Comparison of ENCODE assay signal across 14 mouse cellular contexts in genomic region chr6:52851975-52852374, GRCm38 (mm10).
DNase-seq lines count a peak whose midpoint lies in the region; ATAC-seq lines count a peak whose summit lies in the region.
"Had no signal": no experiment of that assay in that cellular context is flagged by ENCODE, and none has a peak within 500 bp of the region (broad histone marks: within the 10 kb centered on the region; RNA-seq: fewer than 3 reads in every experiment).

No protein-coding gene starts in this region.

- no peak overlapping the region for H3K4me2 ChIP-seq in embryonic facial prominence, embryonic 14.5 days (ENCODE audit: low read depth, low read length)
- no peak overlapping the region for H3K4me2 ChIP-seq in hindbrain, embryonic 12.5 days (replicated peaks)
- no peak overlapping the region for H3K4me2 ChIP-seq in midbrain, embryonic 14.5 days (ENCODE audit: low read length)
- no peak overlapping the region for H3K4me2 ChIP-seq in liver, embryonic 11.5 days
- H3K4me2 ChIP-seq in intestine, embryonic 15.5 days (replicated peaks): no peak overlapping the region

- no peak for DNase-seq in embryonic facial prominence, embryonic 10.5 days (ENCODE audit: low spot score)
- peak; percentile 65 for DNase-seq in embryonic facial prominence, embryonic 14.5 days (ENCODE audit: low spot score)
- DNase-seq in midbrain, embryonic 14.5 days: peak; percentile 48
- no peak for DNase-seq in liver, embryonic 11.5 days (ENCODE audit: low spot score)
- no peak for DNase-seq in layer of hippocampus, adult 8-10 months (ENCODE audit: low spot score in 2 of 2)
- DNase-seq: adrenal gland, postnatal 25 days; cerebellum, adult 8-10 months; heart, adult 18-20 months; heart, postnatal 14 days; kidney, adult 9 months; liver, postnatal 0 days had no signal

- peaks cover 31% of the 10 kb centered on the region for H3K4me1 ChIP-seq in embryonic facial prominence, embryonic 10.5 days
- H3K4me1 ChIP-seq in embryonic facial prominence, embryonic 14.5 days (ENCODE audit: control insufficient read depth, insufficient read depth, low read length): peaks cover 37% of the 10 kb centered on the region
- peaks cover 37% of the 10 kb centered on the region for H3K4me1 ChIP-seq in hindbrain, embryonic 12.5 days
- H3K4me1 ChIP-seq in midbrain, embryonic 14.5 days (ENCODE audit: control insufficient read depth, insufficient read depth, low read length): peaks cover 30% of the 10 kb centered on the region
- no peaks in the 10 kb centered on the region for H3K4me1 ChIP-seq in liver, embryonic 11.5 days (replicated peaks; ENCODE audit: control insufficient read depth, insufficient read depth, low read length)
- H3K4me1 ChIP-seq in intestine, embryonic 15.5 days (replicated peaks): 0 out of 2 replicates have a peak, but pooled peaks cover 3% of the 10 kb centered on the region

- peaks cover 5% of the 10 kb centered on the region; the same call in 1 of the 2 replicates for H3K27me3 ChIP-seq in embryonic facial prominence, embryonic 10.5 days (replicated peaks; ENCODE audit: low read depth, poor library complexity, severe bottlenecking)
- no peaks in the 10 kb centered on the region for H3K27me3 ChIP-seq in embryonic facial prominence, embryonic 14.5 days (replicated peaks; ENCODE audit: control insufficient read depth, insufficient read depth, low read length)
- no peaks in the 10 kb centered on the region for H3K27me3 ChIP-seq in hindbrain, embryonic 12.5 days
- H3K27me3 ChIP-seq in midbrain, embryonic 14.5 days (ENCODE audit: control insufficient read depth, insufficient read depth, low read length): no peaks in the 10 kb centered on the region
- no peaks in the 10 kb centered on the region for H3K27me3 ChIP-seq in liver, embryonic 11.5 days (replicated peaks; ENCODE audit: control insufficient read depth, insufficient read depth, low read length)
- no peaks in the 10 kb centered on the region for H3K27me3 ChIP-seq in intestine, embryonic 15.5 days (replicated peaks)

- 72% methylated on average over 3 of the region's 3 CpGs for WGBS in embryonic facial prominence, embryonic 10.5 days
- 51% methylated on average over 3 of the region's 3 CpGs for WGBS in embryonic facial prominence, embryonic 14.5 days
- WGBS in hindbrain, embryonic 12.5 days: 42% methylated on average over 3 of the region's 3 CpGs
- 38% methylated on average over 3 of the region's 3 CpGs for WGBS in midbrain, embryonic 14.5 days
- WGBS in liver, embryonic 11.5 days: 69% methylated on average over 3 of the region's 3 CpGs
- WGBS in intestine, embryonic 15.5 days: 51% methylated on average over 3 of the region's 3 CpGs

- H3K4me3 ChIP-seq in embryonic facial prominence, embryonic 10.5 days: no peak overlapping the region
- H3K4me3 ChIP-seq in embryonic facial prominence, embryonic 14.5 days (ENCODE audit: low read depth, low read length): no peak overlapping the region
- H3K4me3 ChIP-seq in hindbrain, embryonic 12.5 days: no peak overlapping the region
- H3K4me3 ChIP-seq in midbrain, embryonic 14.5 days (replicated peaks; ENCODE audit: low read depth, low read length): no peak overlapping the region
- no peak overlapping the region for H3K4me3 ChIP-seq in liver, embryonic 11.5 days (ENCODE audit: low read depth, low read length)
- H3K4me3 ChIP-seq in intestine, embryonic 15.5 days (replicated peaks): no peak overlapping the region
- H3K4me3 ChIP-seq: erythroblast, embryonic 14.5 days had no signal

- peak overlapping the region; percentile 73 for H3K27ac ChIP-seq in embryonic facial prominence, embryonic 10.5 days (replicated peaks)
- peak overlapping the region; percentile 50 for H3K27ac ChIP-seq in embryonic facial prominence, embryonic 14.5 days (replicated peaks; ENCODE audit: low read depth, low read length)
- peak overlapping the region; percentile 72 for H3K27ac ChIP-seq in hindbrain, embryonic 12.5 days
- H3K27ac ChIP-seq in midbrain, embryonic 14.5 days (replicated peaks; ENCODE audit: low read depth, low read length): peak overlapping the region; percentile 38; the same call in 1 of the 2 replicates
- no peak overlapping the region for H3K27ac ChIP-seq in liver, embryonic 11.5 days (ENCODE audit: low read depth, low read length)
- no peak overlapping the region for H3K27ac ChIP-seq in intestine, embryonic 15.5 days

- no peaks in the 10 kb centered on the region for H3K9me3 ChIP-seq in embryonic facial prominence, embryonic 10.5 days
- no peaks in the 10 kb centered on the region for H3K9me3 ChIP-seq in embryonic facial prominence, embryonic 14.5 days (ENCODE audit: control insufficient read depth, low read length)
- no peaks in the 10 kb centered on the region for H3K9me3 ChIP-seq in hindbrain, embryonic 12.5 days (replicated peaks)
- no peaks in the 10 kb centered on the region for H3K9me3 ChIP-seq in midbrain, embryonic 14.5 days (ENCODE audit: control insufficient read depth, low read length)
- no peaks in the 10 kb centered on the region for H3K9me3 ChIP-seq in liver, embryonic 11.5 days (ENCODE audit: control insufficient read depth, low read length)
- no peaks in the 10 kb centered on the region for H3K9me3 ChIP-seq in intestine, embryonic 15.5 days

- no peaks in the 10 kb centered on the region for H3K36me3 ChIP-seq in embryonic facial prominence, embryonic 10.5 days (replicated peaks)
- no peaks in the 10 kb centered on the region for H3K36me3 ChIP-seq in embryonic facial prominence, embryonic 14.5 days (ENCODE audit: control insufficient read depth, insufficient read depth, low read length)
- H3K36me3 ChIP-seq in hindbrain, embryonic 12.5 days: no peaks in the 10 kb centered on the region
- no peaks in the 10 kb centered on the region for H3K36me3 ChIP-seq in midbrain, embryonic 14.5 days (ENCODE audit: control insufficient read depth, insufficient read depth, low read length)
- H3K36me3 ChIP-seq in liver, embryonic 11.5 days (ENCODE audit: control insufficient read depth, insufficient read depth, low read length): no peaks in the 10 kb centered on the region
- no peaks in the 10 kb centered on the region for H3K36me3 ChIP-seq in intestine, embryonic 15.5 days

- H3K9ac ChIP-seq in embryonic facial prominence, embryonic 14.5 days (ENCODE audit: low read depth, low read length): no peak overlapping the region
- H3K9ac ChIP-seq in hindbrain, embryonic 12.5 days: no peak overlapping the region
- no peak overlapping the region for H3K9ac ChIP-seq in midbrain, embryonic 14.5 days (replicated peaks; ENCODE audit: low read length)
- no peak overlapping the region for H3K9ac ChIP-seq in liver, embryonic 11.5 days (ENCODE audit: low read depth, low read length)
- no peak overlapping the region for H3K9ac ChIP-seq in intestine, embryonic 15.5 days
- H3K9ac ChIP-seq: liver, postnatal 0 days had no signal

- peak; percentile 22; the same call in 1 of the 2 replicates for ATAC-seq in embryonic facial prominence, embryonic 14.5 days (ENCODE audit: low read depth)
- no peak for ATAC-seq in hindbrain, embryonic 12.5 days (ENCODE audit: low FRiP score)
- ATAC-seq in midbrain, embryonic 14.5 days (ENCODE audit: low FRiP score, low TSS enrichment): no peak
- ATAC-seq in liver, embryonic 11.5 days (replicated peaks; ENCODE audit: low FRiP score): no peak
- ATAC-seq in intestine, embryonic 15.5 days: no peak
- ATAC-seq: liver, postnatal 0 days had no signal

Comparison
In these comparisons a context has a peak if more than half of its experiments do, and no peak if none do; other contexts are left out.
1. DNase-seq: peak in embryonic facial prominence, embryonic 14.5 days (single experiment) and midbrain, embryonic 14.5 days (single experiment); none in embryonic facial prominence, embryonic 10.5 days (single experiment), liver, embryonic 11.5 days (single experiment) and layer of hippocampus, adult 8-10 months (0 of 2).
2. H3K27ac ChIP-seq: peak in embryonic facial prominence, embryonic 10.5 days (single experiment), embryonic facial prominence, embryonic 14.5 days (single experiment), hindbrain, embryonic 12.5 days (single experiment) and midbrain, embryonic 14.5 days (single experiment); none in liver, embryonic 11.5 days (single experiment) and intestine, embryonic 15.5 days (single experiment).